Mouse (Mus musculus): ENCODE results near the gene Dock2. TPM values are rescaled to one million over a fixed set of nuclear protein-coding genes. Genes with fewer than 3 reads are reported as not detected.

Gene Dock2
- polyA plus RNA-seq, 1 experiment from 2014 or later, result 2.1 TPM

- H3K9me3 ChIP-seq (replicated peaks), result no peaks in the 10 kb centered on the region
- no peak overlapping the region for H3K27ac ChIP-seq (replicated peaks)
- H3K4me3 ChIP-seq (replicated peaks), result no peak overlapping the region
- no peak overlapping the region for H3K9ac ChIP-seq
- ATAC-seq (ENCODE audit: insufficient number of reproducible peaks, low FRiP score, low TSS enrichment, low read depth), result no peak
- no peak overlapping the region for H3K4me2 ChIP-seq (replicated peaks)
- 80% methylated on average over 4 of the region's 4 CpGs for WGBS
- H3K27me3 ChIP-seq, result no peaks in the 10 kb centered on the region
- no peaks in the 10 kb centered on the region for H3K4me1 ChIP-seq
- no peaks in the 10 kb centered on the region for H3K36me3 ChIP-seq
Measured at GRCm38 (mm10) chr11:34528006-34528405, 255.7 kb downstream of the Dock2 start.

GRCm38 (mm10) chr11:34527238-34527637 lies 256.5 kb downstream of the Dock2 start:
- Histone ChIP-seq H3K4me2 (replicated peaks) (no peak overlapping the region), H3K4me1 (no peaks in the 10 kb centered on the region), H3K36me3 (no peaks in the 10 kb centered on the region), H3K27ac (replicated peaks) (no peak overlapping the region), H3K9me3 (replicated peaks) (no peaks in the 10 kb centered on the region), H3K4me3 (replicated peaks) (no peak overlapping the region), H3K27me3 (no peaks in the 10 kb centered on the region), H3K9ac (no peak overlapping the region)
- 86% methylated on average over 5 of the region's 5 CpGs for WGBS
- no peak; the same call in 1 of the 2 replicates for ATAC-seq (ENCODE audit: insufficient number of reproducible peaks, low FRiP score, low TSS enrichment, low read depth)

GRCm38 (mm10) chr11:34525096-34525891 lies 258.4 kb downstream of the Dock2 start:
- Histone ChIP-seq H3K36me3 (no peaks in the 10 kb centered on the region), H3K9ac (no peak overlapping the region), H3K4me3 (replicated peaks) (no peak overlapping the region), H3K4me1 (no peaks in the 10 kb centered on the region), H3K27me3 (no peaks in the 10 kb centered on the region), H3K4me2 (replicated peaks) (no peak overlapping the region), H3K27ac (replicated peaks) (no peak overlapping the region), H3K9me3 (replicated peaks) (no peaks in the 10 kb centered on the region)
- no peak for ATAC-seq (ENCODE audit: insufficient number of reproducible peaks, low FRiP score, low TSS enrichment, low read depth)
- WGBS, result 64% methylated on average over 7 of the region's 7 CpGs

DNA sequence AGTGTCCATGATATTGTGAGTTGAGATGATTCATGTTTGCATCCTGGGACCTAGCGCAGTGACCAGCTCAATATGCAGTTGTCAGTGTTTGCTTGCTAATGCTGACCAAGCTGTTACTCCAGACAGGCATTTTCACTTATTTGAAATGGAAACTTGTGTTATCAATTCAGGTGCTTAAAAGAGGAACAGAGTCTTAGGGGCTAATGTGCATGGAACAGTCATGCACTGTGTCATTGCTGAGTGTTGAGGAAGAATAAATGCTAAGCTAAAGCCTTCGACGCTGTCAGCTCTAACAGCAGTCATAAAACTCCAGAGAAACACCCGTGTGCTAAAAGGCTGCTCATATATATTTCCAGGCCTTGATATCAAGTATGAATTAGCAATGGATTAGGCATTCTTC lies 259.1 kb downstream of the Dock2 start:
- no peak overlapping the region for H3K4me3 ChIP-seq (replicated peaks)
- no peak for ATAC-seq (ENCODE audit: insufficient number of reproducible peaks, low FRiP score, low TSS enrichment, low read depth)
- no peaks in the 10 kb centered on the region for H3K9me3 ChIP-seq (replicated peaks)
- H3K9ac ChIP-seq, result no peak overlapping the region
- H3K27ac ChIP-seq (replicated peaks), result no peak overlapping the region
- no peaks in the 10 kb centered on the region for H3K27me3 ChIP-seq
- no peaks in the 10 kb centered on the region for H3K36me3 ChIP-seq
- H3K4me2 ChIP-seq (replicated peaks), result no peak overlapping the region
- WGBS, result 83% methylated on average over 4 of the region's 4 CpGs
- no peaks in the 10 kb centered on the region for H3K4me1 ChIP-seq

DNA sequence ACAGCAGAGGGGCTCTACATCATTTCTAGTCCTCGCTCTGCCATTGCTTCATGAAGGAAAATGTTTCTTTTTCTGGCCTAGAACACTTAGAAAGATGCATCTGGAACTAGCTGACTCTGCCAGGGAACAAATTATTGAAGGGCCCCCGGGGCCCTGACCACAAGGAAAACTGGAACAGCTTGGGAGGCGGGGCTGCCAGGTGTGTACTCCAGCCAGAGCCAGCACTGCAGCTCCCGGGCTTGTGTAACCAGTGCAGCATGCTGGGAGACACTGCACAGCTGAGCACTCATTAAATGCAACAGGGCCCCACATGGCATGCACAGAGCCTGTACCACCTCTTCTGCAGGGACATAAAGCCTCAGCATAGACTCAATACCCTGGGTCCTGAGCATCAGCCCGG lies 265.1 kb downstream of the Dock2 start:
- Histone ChIP-seq H3K9me3 (replicated peaks) (no peaks in the 10 kb centered on the region), H3K4me1 (no peaks in the 10 kb centered on the region), H3K36me3 (no peaks in the 10 kb centered on the region), H3K9ac (no peak overlapping the region), H3K4me3 (replicated peaks) (no peak overlapping the region), H3K4me2 (replicated peaks) (no peak overlapping the region), H3K27ac (replicated peaks) (no peak overlapping the region; the same call in 1 of the 2 replicates), H3K27me3 (no peaks in the 10 kb centered on the region)
- ATAC-seq (ENCODE audit: insufficient number of reproducible peaks, low FRiP score, low TSS enrichment, low read depth), result peak; percentile 57; the same call in 1 of the 2 replicates
- WGBS, result 38% methylated on average over 5 of the region's 5 CpGs

DNA sequence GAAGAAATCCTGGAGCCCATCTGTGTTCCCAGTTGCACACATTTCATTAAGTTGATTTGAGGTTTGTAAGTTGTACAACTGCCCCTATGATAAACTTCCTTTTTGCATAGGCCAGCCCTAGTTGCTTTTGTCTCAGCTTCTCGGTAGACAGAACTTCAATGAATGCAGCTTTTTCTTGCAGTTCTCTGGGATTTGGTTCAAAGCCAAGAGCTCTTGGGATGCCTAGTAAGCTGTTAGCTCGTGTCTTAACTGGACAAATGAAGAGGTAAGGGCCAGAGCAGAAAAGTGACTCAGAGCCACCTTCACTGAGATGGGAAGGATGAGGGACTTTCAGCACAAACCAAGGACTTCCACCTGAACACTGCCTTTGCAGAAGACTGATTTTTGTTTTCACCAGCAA lies 266.7 kb downstream of the Dock2 start:
- Histone ChIP-seq H3K27ac (replicated peaks) (no peak overlapping the region), H3K9ac (no peak overlapping the region), H3K36me3 (no peaks in the 10 kb centered on the region), H3K9me3 (replicated peaks) (no peaks in the 10 kb centered on the region), H3K4me2 (replicated peaks) (no peak overlapping the region), H3K27me3 (no peaks in the 10 kb centered on the region), H3K4me3 (replicated peaks) (no peak overlapping the region), H3K4me1 (no peaks in the 10 kb centered on the region)
- 36% methylated on average over 2 of the region's 2 CpGs for WGBS
- no peak for ATAC-seq (ENCODE audit: insufficient number of reproducible peaks, low FRiP score, low TSS enrichment, low read depth)

- Histone ChIP-seq H3K4me1 (no peaks in the 10 kb centered on the region), H3K27ac (replicated peaks) (0 out of 2 replicates have a peak overlapping the region, but pooled peaks have one; percentile 34), H3K4me2 (replicated peaks) (no peak overlapping the region), H3K4me3 (replicated peaks) (no peak overlapping the region), H3K36me3 (no peaks in the 10 kb centered on the region), H3K9ac (no peak overlapping the region), H3K27me3 (no peaks in the 10 kb centered on the region), H3K9me3 (replicated peaks) (no peaks in the 10 kb centered on the region)
- ATAC-seq (ENCODE audit: insufficient number of reproducible peaks, low FRiP score, low TSS enrichment, low read depth), result peak; percentile 57; the same call in 1 of the 2 replicates
- WGBS, result 43% methylated on average over 4 of the region's 4 CpGs
Measured at GRCm38 (mm10) chr11:34515301-34515700, 268.4 kb downstream of the Dock2 start.

DNA sequence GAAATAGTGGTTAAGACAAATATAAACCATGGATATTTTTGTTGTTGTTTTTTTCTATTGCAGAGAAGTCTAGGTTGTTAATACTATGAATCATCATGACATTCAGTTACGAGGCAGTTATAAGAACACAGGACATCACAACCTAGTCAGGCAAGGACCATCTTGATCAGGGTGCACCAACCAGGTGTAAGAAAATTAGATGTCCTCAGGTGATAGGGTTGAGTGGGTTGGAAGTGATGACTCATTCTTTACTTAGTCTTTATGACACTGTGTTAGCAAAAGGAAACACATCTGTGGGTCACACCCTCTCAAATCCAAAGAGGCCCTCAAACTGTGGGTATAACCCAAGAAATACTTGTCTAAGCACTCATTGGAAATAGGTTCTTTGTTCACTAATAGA lies 277.3 kb downstream of the Dock2 start:
- Histone ChIP-seq H3K4me2 (replicated peaks) (no peak overlapping the region), H3K9me3 (replicated peaks) (no peaks in the 10 kb centered on the region), H3K4me1 (no peaks in the 10 kb centered on the region), H3K36me3 (no peaks in the 10 kb centered on the region), H3K27me3 (no peaks in the 10 kb centered on the region), H3K27ac (replicated peaks) (no peak overlapping the region), H3K4me3 (replicated peaks) (no peak overlapping the region), H3K9ac (no peak overlapping the region)
- no peak for ATAC-seq (ENCODE audit: insufficient number of reproducible peaks, low FRiP score, low TSS enrichment, low read depth)
- 88% methylated on average over 1 of the region's 1 CpGs for WGBS

DNA sequence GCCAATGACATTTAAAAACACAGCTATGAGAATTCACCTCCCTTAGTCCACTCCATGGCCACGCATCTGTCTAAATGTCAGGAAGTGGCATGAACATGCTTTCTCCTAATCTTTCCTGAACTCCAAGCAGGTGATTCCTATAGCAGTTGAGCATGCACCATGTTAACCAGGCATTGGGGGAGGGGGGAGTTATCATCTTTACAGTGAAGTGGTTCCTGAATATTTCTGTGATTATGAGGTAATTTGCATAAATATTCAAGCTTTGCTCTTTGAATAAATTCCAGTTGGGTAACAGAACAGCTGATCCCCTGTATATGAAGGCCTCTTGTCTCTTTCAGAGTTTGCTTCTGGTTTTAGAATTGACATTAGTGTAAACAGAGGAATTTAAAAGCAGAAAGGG lies 284.0 kb downstream of the Dock2 start:
- WGBS, result 81% methylated on average over 1 of the region's 1 CpGs
- H3K36me3 ChIP-seq, result no peaks in the 10 kb centered on the region
- no peak overlapping the region for H3K4me2 ChIP-seq (replicated peaks)
- no peak for ATAC-seq (ENCODE audit: insufficient number of reproducible peaks, low FRiP score, low TSS enrichment, low read depth)
- no peaks in the 10 kb centered on the region for H3K4me1 ChIP-seq
- no peak overlapping the region for H3K4me3 ChIP-seq (replicated peaks)
- no peak overlapping the region for H3K9ac ChIP-seq
- no peak overlapping the region for H3K27ac ChIP-seq (replicated peaks)
- H3K27me3 ChIP-seq, result no peaks in the 10 kb centered on the region
- no peaks in the 10 kb centered on the region for H3K9me3 ChIP-seq (replicated peaks)

DNA sequence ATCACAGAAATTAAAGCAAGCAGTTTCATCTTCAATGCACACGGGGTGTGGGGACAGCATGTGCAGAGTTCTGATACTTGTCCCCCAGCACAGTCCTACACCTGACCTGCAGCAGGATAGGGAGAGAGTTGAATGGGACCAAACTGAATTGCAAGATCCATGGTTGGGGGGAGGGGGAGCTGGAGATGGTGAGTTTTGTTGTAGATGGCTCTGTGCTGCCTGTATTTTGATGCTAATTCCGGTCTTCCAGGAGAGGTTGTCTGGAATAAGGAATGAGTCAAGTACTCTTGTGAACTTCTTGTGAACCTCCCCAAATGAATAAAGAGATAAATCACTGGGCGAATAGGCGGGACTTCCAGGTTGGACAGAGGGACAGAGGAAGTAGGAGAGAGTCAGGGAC lies 289.0 kb downstream of the Dock2 start:
- H3K27me3 ChIP-seq, result no peaks in the 10 kb centered on the region
- H3K36me3 ChIP-seq, result no peaks in the 10 kb centered on the region
- 76% methylated on average over 4 of the region's 4 CpGs for WGBS
- no peaks in the 10 kb centered on the region for H3K4me1 ChIP-seq
- no peaks in the 10 kb centered on the region for H3K9me3 ChIP-seq (replicated peaks)
- H3K4me2 ChIP-seq (replicated peaks), result no peak overlapping the region
- ATAC-seq (ENCODE audit: insufficient number of reproducible peaks, low FRiP score, low TSS enrichment, low read depth), result no peak
- H3K9ac ChIP-seq, result no peak overlapping the region
- no peak overlapping the region for H3K4me3 ChIP-seq (replicated peaks)
- no peak overlapping the region for H3K27ac ChIP-seq (replicated peaks)

- Histone ChIP-seq H3K4me2 (replicated peaks) (no peak overlapping the region), H3K4me3 (replicated peaks) (no peak overlapping the region), H3K36me3 (no peaks in the 10 kb centered on the region), H3K9me3 (replicated peaks) (no peaks in the 10 kb centered on the region), H3K27ac (replicated peaks) (no peak overlapping the region), H3K4me1 (no peaks in the 10 kb centered on the region), H3K27me3 (no peaks in the 10 kb centered on the region), H3K9ac (no peak overlapping the region)
- WGBS, result 89% methylated on average over 3 of the region's 3 CpGs
- no peak for ATAC-seq (ENCODE audit: insufficient number of reproducible peaks, low FRiP score, low TSS enrichment, low read depth)
Measured at GRCm38 (mm10) chr11:34492986-34493385, 290.7 kb downstream of the Dock2 start.

DNA sequence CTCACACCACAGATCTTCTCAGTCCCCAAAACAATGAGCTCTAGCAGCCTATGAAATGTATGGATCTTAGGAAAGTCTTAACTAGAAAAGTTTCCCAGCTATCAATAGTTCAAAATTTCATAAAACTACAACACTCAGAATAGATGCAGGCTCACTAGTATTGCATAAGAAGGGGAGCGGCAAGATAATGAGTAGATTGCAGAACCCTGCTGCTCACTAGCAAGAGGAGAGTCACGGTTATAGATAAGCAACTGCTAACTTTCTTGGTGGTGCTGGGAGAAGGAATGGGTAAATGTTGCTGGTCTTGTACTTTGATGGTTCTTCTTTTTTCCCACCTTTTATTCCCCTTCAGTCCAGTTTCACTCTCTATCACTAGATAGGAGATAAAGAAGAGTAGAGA lies 291.5 kb downstream of the Dock2 start:
- H3K4me2 ChIP-seq (replicated peaks), result no peak overlapping the region
- H3K36me3 ChIP-seq, result no peaks in the 10 kb centered on the region
- 86% methylated on average over 2 of the region's 2 CpGs for WGBS
- H3K9me3 ChIP-seq (replicated peaks), result no peaks in the 10 kb centered on the region
- no peak overlapping the region for H3K4me3 ChIP-seq (replicated peaks)
- no peaks in the 10 kb centered on the region for H3K4me1 ChIP-seq
- no peak overlapping the region for H3K27ac ChIP-seq (replicated peaks)
- no peaks in the 10 kb centered on the region for H3K27me3 ChIP-seq
- H3K9ac ChIP-seq, result no peak overlapping the region
- ATAC-seq (ENCODE audit: insufficient number of reproducible peaks, low FRiP score, low TSS enrichment, low read depth), result no peak
